Mouse (Mus musculus): ENCODE results near the gene Chrd. TPM values are rescaled to one million over a fixed set of nuclear protein-coding genes. Genes with fewer than 3 reads are reported as not detected.

Gene Chrd
- polyA plus RNA-seq, 1 experiment, result 2.4 TPM

DNA sequence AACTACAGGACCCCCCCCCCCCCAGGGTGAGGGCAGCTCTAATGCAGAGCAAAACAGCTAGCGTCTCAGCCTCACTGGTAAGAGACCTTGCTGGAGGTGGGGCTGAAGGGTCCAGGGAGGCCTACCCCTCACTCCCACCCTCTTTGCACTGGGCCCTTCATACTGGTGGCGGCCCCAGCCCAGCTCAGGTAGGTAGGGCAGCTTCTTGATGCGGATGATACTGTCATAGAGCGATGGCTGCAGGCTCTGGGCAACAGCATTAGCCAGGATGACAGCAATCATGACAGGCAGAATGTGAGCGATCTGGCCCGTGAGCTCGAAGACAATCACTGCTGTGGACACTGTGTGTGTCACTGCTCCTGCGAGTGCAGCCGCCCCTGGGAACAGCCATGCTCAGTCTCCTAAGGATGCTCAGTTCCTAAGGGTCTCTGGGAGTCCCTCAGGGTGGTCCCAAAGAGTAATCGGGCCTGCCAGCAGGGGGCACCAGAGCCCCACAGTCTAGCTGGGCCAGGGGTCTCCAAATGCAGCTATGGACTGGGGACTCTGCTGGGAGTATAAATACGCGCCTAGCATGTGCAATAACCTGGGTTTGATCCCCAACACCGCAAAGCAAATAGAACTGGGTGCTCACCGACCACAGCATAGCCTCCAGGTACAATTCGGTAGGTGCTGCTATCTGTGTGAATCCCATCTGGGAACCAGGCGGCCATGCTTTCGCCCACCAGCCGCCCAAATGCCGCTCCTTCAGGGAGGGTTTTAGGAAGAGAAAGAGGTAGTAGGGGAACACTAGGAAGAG, 23.8 kb upstream of the Chrd start:
- WGBS, result 82% methylated on average over 19 of the region's 19 CpGs
- no peak for DNase-seq (ENCODE audit: low read depth, low spot score)

DNA sequence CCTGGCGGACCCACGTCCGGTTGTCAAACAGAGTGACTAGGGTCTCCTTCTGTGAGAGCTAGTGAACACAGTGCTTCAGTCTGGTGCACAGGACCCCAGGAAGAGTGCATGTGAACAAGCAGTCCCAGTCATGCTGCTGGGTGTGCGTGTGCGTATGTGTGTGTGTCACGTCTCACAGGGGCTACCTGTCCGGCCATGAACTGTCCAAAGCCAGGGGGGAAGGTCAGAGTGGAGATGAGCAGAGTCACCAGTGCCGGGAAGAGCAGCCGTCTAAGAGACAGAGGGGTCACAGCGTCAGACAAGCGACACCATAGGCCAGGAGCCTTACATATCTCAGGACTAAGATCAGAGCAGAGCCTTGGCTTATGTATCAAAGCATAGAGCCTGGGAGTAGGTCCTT, 22.6 kb upstream of the Chrd start:
- WGBS, result 93% methylated on average over 11 of the region's 11 CpGs

DNA sequence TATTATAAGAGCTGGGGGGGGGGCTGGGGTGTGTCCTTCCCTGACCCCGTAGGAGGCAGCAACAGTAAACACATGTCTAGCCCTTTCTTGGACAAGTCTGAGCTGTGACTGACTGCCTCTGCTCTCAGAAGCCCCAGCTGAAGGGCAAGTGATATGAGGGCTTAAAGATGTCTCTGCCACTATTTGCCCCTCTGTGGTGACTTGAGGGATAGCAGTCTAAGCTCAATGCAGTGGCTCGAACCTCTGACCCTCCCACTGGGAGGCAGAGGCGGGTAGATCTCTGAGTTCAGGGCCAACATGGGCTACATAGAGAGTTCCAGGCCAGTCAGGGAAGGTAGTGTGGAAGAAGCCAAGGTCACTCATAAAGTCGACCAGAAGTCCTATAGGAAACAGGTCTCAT, 22.1 kb upstream of the Chrd start:
- no peak for DNase-seq (ENCODE audit: low read depth, low spot score)
- WGBS, result 73% methylated on average over 4 of the region's 4 CpGs

More for the DNA sequence above, 22.6 kb upstream of the Chrd start:
- DNase-seq (ENCODE audit: low read depth, low spot score), result no peak

- 87% methylated on average over 9 of the region's 9 CpGs for WGBS
- no peak for DNase-seq (ENCODE audit: low read depth, low spot score)
These were observed 20.7 kb upstream of the Chrd start for GRCm38 (mm10) chr16:20712190-20712589.

DNA sequence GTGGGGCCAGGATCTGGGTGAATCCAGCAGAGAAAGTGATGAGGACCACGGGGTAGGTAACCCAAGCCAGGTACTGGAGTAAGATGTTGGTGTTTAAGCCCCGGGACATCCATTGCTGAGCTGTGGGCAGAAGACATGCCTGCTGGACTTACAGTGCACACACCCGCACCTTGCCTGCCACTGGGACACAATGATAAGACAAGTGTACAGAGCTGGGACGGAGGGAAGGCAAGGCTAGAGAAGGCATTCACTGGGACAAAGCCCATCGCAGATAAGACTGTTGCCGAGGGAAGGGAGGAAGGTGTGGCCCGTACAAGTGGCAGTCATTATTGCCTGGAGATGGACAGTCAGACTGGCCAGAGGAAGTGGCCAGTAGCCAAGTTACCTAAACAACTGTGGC, 20.0 kb upstream of the Chrd start:
- 75% methylated on average over 7 of the region's 7 CpGs for WGBS

GRCm38 (mm10) chr16:20714307-20715080, 18.4 kb upstream of the Chrd start:
- WGBS, result 33% methylated on average over 11 of the region's 11 CpGs
- no peak for DNase-seq (ENCODE audit: low read depth, low spot score)

More for the DNA sequence above, 20.0 kb upstream of the Chrd start:
- no peak for DNase-seq (ENCODE audit: low read depth, low spot score)

- DNase-seq (ENCODE audit: low read depth, low spot score), result no peak
- whole genome bisulfite sequencing, result 36% methylated on average over 2 of the region's 2 CpGs
These were observed 17.8 kb upstream of the Chrd start for GRCm38 (mm10) chr16:20715161-20715560.

DNA sequence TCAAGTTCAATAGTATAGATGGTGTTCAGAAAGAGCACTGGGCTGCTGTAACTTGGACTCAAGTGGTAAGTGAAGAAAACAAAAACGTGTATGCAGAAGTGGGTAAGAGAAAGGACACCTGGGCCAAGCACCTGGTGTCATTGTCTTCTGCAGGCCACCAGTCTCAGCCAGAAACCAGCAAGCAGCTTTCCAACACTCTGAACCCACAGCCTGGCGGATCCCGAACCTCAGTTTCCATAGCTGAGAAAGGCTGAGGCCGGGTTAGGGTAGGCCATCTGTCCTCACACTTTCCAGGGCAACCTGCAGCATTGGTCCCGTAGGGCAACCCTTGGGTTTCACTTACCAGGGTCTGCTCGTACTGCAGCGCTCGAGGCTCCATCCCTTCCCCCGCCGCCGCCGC, 17.4 kb upstream of the Chrd start:
- no peak for DNase-seq (ENCODE audit: low read depth, low spot score)
- 3% methylated on average over 12 of the region's 12 CpGs for WGBS

DNA sequence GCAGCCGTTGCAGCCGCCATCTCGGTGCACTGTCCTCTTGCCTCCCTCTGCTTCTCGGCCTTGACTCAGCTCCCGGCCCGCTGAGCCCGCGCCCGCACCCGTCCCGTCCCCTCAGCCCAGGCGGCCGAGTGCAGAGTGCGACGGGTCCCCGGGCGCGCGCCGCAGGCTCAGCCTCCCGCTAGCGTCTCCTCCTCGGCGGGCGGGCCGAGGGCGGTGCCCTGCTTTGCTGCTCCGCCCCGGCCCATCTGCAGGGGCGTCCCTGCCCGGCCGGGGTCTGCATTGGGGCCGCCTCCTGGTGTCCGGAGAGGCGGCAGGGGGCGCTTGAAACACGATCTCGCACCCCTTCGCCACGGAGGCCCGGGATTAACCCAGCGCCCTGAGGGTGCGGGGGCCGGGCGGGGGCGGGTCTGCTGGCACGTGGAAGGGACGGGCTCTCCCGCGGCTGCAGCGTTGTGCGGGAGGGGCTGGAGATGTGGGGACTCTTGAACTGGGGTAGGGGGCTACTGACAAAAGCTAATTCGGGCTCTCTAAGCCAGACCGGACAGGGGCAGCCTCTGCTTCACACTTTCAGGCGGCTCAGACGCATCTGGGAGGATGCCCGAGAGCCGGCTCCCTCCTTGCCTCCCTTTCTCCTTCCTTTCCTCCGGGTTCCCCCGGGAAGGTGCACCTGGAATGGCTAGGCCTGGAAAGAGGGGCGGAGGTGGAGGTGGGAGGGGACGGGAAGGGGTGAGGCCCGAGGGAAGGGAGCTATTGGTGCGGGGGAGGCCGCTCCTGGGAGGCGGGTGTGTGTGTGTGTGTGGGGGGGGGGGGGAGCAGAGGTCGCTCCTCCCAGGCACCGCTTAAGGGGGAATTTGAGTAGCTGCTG, 16.7 kb upstream of the Chrd start:
- under 1% methylated on average over 68 of the region's 68 CpGs for WGBS
- DNase-seq (ENCODE audit: low read depth, low spot score), result no peak

DNA sequence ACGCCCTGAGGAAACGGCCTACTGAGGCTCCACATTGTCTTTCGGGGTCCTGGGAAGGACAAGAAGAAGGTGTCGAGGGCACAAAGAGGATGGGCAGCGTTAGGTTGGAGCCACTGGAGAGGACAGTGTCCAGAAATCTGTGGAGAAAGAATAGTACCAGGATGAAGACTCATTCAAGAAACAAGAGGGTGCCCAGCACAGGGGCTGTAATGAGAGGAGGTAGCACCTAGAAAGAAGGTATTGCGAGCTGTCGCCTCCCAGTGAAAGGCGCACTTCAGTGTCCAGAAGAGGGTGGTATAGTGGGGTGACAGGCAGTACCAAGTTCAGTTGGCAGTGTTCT, 16.1 kb upstream of the Chrd start:
- under 1% methylated on average over 8 of the region's 8 CpGs for WGBS
- no peak for DNase-seq (ENCODE audit: low read depth, low spot score)

DNA sequence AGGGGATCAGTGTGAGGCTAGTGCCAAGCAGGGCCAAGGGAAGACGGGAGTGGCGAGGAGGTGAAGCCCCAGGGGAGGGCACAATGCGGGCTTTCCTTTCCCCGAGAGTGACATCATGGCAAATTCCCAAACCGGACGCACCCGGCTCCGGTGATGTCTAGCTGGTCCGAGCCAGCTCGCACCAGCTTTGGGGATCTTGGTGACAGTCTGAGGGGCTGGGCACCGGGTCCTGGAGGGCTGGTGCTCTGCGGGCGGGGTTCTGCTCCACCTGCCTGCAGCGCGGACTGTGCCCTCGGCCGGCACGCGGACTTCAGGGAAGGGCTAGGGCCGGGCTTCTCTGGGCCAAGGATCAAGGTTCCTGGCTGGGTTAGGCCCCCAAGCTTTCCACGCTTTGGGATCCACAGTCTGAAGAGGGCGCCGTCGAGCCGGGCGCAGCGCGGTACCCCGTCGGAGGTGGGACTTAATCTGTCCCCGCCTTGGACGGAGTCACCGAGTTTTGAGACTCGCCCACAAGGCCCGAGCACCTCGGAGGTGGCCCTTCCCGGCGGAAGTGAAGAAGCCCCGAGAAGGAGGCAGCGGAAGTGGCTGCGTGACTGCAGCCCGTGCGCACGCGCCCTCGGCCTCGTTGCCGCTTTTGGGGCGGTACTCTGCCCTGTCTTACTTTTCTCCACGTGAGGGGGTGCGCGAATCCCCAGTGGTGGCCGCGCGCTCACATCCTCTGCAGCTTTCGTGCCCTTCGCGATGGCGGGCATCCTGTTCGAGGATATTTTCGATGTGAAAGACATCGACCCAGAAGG, 15.5 kb upstream of the Chrd start, which contains the start of the genes Polr2h and Clcn2:
TSS of gene Polr2h (plus strand) at position 485 of the 797 bp plus-strand sequence.
TSS of gene Clcn2 (minus strand) at position 566 of the 797 bp plus-strand sequence.
- DNase-seq (ENCODE audit: low read depth, low spot score), result peak; percentile 97
- WGBS, result under 1% methylated on average over 62 of the region's 62 CpGs

DNA sequence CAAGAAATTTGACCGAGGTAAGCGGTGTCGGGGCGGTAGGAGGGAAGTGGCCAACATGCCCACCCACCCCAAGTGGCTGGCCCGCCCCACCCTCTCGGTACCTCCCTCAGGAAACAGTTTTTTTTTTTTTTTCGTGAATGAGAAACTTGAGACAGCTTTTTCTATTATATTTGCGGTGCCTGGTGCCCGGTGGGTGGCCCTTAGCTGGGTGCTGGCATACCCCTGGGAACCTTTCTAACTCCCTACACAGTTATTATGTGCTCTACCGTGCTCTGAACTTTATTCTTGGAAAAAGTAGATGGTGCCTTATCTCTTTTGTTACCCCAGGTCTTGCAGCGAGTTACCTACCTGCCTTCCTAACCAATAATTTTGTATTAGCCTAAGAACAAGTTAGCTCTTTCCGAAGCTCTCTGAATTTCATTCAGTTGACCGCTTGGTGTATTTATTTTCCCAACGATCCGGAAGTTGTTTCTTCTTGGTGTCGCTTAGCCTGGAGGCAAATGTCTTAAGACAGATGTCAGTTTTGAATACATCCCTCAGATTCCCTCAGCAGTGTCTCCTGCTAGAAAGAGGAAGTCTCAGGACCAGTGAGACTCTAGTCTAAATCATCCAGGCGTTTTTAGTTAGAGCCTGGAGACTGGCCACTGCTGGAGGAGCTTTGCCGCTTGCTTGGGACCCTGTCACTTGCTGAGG, 14.8 kb upstream of the Chrd start:
- no peak for DNase-seq (ENCODE audit: low read depth, low spot score)
- WGBS, result under 1% methylated on average over 18 of the region's 18 CpGs

GRCm38 (mm10) chr16:20721808-20722207, 11.1 kb upstream of the Chrd start:
- no peak for DNase-seq (ENCODE audit: low read depth, low spot score)
- 84% methylated on average over 10 of the region's 10 CpGs for WGBS

DNA sequence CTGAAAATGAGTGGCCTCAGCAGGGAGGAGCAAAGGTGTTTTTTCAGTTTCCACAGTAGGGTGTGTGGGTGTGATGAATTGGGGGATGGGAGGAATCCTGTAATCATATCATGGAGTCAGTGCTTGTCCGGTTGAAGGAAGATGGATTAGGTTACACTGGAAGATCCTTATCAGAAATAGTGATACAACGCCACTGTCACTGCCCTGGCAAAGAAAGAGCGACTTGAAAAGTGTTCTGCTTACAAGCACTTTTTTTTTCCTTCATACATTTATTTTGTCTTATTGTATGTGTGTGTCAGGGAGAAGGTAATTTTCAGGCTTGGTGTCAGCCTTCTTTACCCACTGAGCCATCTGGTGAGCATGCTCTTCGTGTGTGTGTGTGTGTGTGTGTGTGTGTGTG, 10.2 kb upstream of the Chrd start:
- WGBS, result 80% methylated on average over 4 of the region's 4 CpGs

DNA sequence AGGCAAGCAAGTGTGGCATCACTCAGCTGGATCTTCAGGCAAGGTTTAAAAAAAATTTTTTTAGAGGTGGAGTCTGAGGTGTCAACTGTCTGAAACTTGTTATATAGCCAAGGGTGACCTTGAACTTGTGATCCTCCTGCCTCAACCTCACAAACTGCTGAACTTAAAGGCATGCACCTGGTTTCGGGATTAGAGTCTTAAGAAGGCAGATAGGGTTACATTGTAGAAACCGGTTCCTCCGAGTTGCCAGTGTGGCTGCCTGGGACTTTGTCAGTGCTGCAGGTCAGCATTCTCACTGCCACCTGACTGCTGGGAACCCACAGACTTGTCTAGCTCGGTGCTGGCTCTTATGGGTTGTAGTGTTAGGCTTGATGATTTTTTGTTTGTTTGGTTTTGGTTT, 9.7 kb upstream of the Chrd start:
- no peak for DNase-seq (ENCODE audit: low read depth, low spot score)
- WGBS, result 77% methylated on average over 4 of the region's 4 CpGs

More for the DNA sequence above, 10.2 kb upstream of the Chrd start:
- DNase-seq (ENCODE audit: low read depth, low spot score), result no peak

DNA sequence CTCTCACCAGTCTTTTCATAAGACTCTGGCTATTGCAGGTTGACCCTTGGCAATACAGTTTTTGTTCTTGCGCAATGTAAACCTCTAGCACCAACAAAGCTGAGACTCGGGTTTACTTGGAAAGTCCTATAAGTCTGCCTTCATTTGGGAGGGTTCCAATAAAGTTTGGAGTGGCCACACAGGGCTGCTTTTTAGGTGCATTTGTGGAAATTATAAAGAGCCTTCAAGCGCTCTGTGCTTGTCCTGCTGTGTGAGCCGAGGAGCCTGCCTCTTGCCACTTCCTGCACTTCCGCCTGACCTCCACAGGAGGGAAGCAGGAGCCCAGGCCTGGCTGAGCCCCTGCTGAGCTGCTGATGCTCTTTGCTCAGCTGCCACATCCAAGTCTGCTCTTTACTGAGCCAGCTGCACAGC, 8.6 kb upstream of the Chrd start:
- DNase-seq (ENCODE audit: low read depth, low spot score), result no peak
- WGBS, result 28% methylated on average over 5 of the region's 5 CpGs

- no peak for DNase-seq (ENCODE audit: low read depth, low spot score)
- WGBS, result 89% methylated on average over 7 of the region's 7 CpGs
These were observed 7.6 kb upstream of the Chrd start for GRCm38 (mm10) chr16:20725321-20725720.

DNA sequence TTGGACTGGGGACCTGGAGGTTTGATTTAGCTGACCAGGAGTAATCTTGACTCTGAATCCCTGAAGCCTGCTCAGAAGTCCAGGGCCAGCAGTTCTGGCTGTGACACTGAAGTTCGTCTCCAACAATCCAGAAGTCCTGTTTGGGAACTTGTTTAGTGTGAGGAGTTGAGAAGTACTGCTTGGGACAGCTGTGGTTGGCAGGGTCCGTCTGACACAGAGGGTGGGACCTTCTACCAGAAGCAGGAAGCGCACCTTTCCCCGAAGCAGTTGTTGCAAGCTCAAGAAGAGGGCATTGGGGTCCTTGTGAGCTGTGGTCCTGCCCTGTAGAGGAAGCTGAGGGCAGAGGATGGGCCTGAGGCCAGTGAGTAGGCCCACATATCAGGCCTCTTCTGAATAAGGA, 7.2 kb upstream of the Chrd start:
- WGBS, result 76% methylated on average over 4 of the region's 4 CpGs
- DNase-seq (ENCODE audit: low read depth, low spot score), result no peak

GRCm38 (mm10) chr16:20726384-20726783, 6.5 kb upstream of the Chrd start:
- WGBS, result 58% methylated on average over 1 of the region's 1 CpGs
- DNase-seq (ENCODE audit: low read depth, low spot score), result no peak
